17 mouse cellular contexts compared by ENCODE assay signal in genomic region chr10:60626086-60626485, GRCm38 (mm10).
"Had no signal": no experiment of that assay in that cellular context is flagged by ENCODE, and none has a peak within 500 bp of the region (broad histone marks: within the 10 kb centered on the region; RNA-seq: fewer than 3 reads in every experiment).

No protein-coding gene starts in this region.

- H3K9me3 ChIP-seq: neural tube, embryonic 15.5 days; stomach, embryonic 15.5 days had no signal

- H3K27ac ChIP-seq: neural tube, embryonic 12.5 days; neural tube, embryonic 13.5 days; neural tube, embryonic 15.5 days; stomach, embryonic 15.5 days; stomach, postnatal 0 days had no signal

- H3K4me3 ChIP-seq: neural tube, embryonic 12.5 days; neural tube, embryonic 13.5 days; neural tube, embryonic 15.5 days; stomach, embryonic 15.5 days had no signal

- H3K36me3 ChIP-seq: neural tube, embryonic 12.5 days; neural tube, embryonic 13.5 days; neural tube, embryonic 15.5 days; stomach, embryonic 15.5 days had no signal

- H3K4me2 ChIP-seq: neural tube, embryonic 12.5 days; neural tube, embryonic 13.5 days; neural tube, embryonic 15.5 days; stomach, embryonic 15.5 days had no signal

- DNase-seq: retina, postnatal 1 day; right cerebral cortex, adult 18-20 months; right cerebral cortex, postnatal 14 days; right cerebral cortex, postnatal 25 days; right cerebral cortex, postnatal 4 days; spleen, adult 18-20 months; thymus, adult 18-20 months; thymus, adult 2 months; thymus, postnatal 14 days; thymus, postnatal 25 days; thymus, postnatal 36 days; thymus, postnatal 4 days had no signal

- H3K9ac ChIP-seq: neural tube, embryonic 12.5 days; neural tube, embryonic 13.5 days; neural tube, embryonic 15.5 days; stomach, embryonic 15.5 days had no signal

- H3K27me3 ChIP-seq: neural tube, embryonic 12.5 days; neural tube, embryonic 13.5 days; neural tube, embryonic 15.5 days; stomach, embryonic 15.5 days had no signal

- H3K4me1 ChIP-seq: stomach, embryonic 15.5 days had no signal
